Mouse (Mus musculus): ENCODE results near the gene Nmb. TPM values are rescaled to one million over a fixed set of nuclear protein-coding genes. Genes with fewer than 3 reads are reported as not detected.

The Nmb gene
- total and polyA plus RNA-seq, 3 experiments: 4.9 to 9.8 (median 7.5) TPM

DNA sequence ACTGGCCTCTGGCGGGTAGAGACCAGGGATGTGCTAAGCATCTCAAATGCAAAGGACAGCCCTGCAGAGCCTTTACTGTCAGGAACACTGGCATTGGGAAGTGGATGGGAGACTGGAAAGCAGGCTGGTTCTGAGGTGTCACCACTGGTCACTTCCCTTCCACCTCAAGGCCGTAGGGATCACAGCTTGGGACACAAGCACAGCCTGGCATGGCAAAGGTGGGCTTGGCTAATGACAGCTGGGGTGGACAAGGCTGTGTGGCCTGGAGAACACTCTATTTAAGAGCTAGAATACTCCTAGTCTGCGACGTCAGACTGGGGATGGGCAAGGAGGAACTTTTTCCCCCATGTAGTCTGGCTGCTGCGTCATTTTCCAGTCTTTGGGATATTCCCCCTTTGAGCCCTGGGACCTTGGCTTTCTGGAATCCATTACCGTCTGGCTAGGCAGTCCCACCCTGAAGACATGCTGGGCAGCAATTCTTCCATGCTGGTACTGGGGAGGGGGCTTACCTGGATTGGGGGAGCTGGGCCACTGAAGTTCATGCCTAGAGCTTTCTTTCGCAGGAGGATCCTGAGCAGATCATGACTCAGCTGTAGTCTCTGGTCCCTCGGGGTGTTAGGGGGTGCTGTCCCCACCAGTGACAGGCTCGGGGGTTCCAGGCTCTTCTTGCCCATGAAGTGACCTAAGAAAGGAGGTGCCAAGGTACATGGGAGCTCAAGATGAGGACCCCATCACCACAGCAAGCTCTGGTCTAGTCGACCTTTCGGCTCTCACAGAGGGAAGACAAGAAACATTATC is 1.1 kb downstream of the Nmb start:
- intact Hi-C loops (cut with DNase I): loop anchor here (5.0 kb wide), 1 partner anchor 88 kb away; the partner anchor contains the start of gene Zfp592
- Histone ChIP-seq H3K4me1 (ENCODE audit: control insufficient read depth, insufficient read depth, low read length) (peaks cover 2% of the 10 kb centered on the region), H3K36me3 (ENCODE audit: control insufficient read depth, insufficient read depth, low read length) (no peaks in the 10 kb centered on the region), H3K79me2 (replicated peaks; ENCODE audit: control insufficient read depth, insufficient read depth, low read length) (no peaks in the 10 kb centered on the region), H3K27me3 (ENCODE audit: control insufficient read depth, insufficient read depth, low read length) (no peaks in the 10 kb centered on the region), H3K4me3 (no peak overlapping the region), H3K27ac (no peak overlapping the region), H3K9ac (ENCODE audit: low read depth, low read length) (no peak overlapping the region)
- no peak for DNase-seq
- TF ChIP-seq CTCF (IDR thresholded peaks at IDR 0.05) (no peak), EP300 (IDR thresholded peaks at IDR 0.05; ENCODE audit: insufficient read depth, low read depth, low read length) (no peak), POLR2A (IDR thresholded peaks at IDR 0.05; ENCODE audit: insufficient read depth, low read depth, low read length) (no peak)
- 89% methylated on average over 11 of the region's 11 CpGs for WGBS

DNA sequence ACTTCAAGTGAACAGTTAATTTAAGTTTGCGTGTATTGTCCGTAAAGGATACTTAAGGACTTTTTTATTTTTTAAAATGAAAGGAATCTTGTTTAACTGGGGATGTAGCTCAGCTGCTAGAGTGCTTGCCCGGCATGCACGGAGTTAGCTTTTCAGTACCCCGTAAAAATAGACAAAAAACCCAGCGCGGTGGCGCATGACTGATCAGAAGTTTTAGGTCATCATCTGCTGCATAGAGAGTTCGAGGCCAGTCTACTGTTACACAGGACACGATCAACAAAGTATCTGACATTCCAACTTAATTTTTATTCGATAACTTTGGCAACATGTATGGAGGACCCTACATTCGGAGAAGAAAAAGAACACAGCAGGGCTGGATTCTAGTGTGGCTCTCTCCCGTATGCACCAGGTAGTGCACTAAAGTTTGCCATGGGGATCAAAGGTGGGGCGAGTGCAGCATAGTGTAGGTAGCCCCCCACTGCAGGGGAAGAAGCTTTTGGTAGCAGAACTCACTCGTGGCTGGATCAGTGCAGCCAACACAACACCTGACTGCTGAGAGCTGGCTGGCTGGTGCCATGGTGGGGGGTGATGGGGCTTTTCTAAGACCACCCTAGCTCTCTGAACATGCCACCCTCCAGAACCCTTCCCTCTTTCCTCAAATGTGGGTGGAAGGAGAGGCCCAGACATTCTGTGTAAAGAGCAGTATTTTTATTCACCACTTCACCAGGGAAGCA is 3.2 kb downstream of the Nmb start:
- H3K27ac ChIP-seq: peak overlapping the region; percentile 90
- no peaks in the 10 kb centered on the region for H3K27me3 ChIP-seq (ENCODE audit: control insufficient read depth, insufficient read depth, low read length)
- H3K4me3 ChIP-seq: peak overlapping the region; percentile 56
- WGBS: 24% methylated on average over 15 of the region's 15 CpGs
- H3K79me2 ChIP-seq (replicated peaks; ENCODE audit: control insufficient read depth, insufficient read depth, low read length): no peaks in the 10 kb centered on the region
- DNase-seq: no peak
- peaks cover 2% of the 10 kb centered on the region for H3K4me1 ChIP-seq (ENCODE audit: control insufficient read depth, insufficient read depth, low read length)
- intact Hi-C loops (cut with DNase I): loop anchor here (2.0 to 5.0 kb wide), 2 partner anchors 45 to 91 kb away; partner anchors contain the start of genes Sec11a and Zfp592
- peak overlapping the region; percentile 67 for H3K9ac ChIP-seq (ENCODE audit: low read depth, low read length)
- TF ChIP-seq POLR2A (IDR thresholded peaks at IDR 0.05; ENCODE audit: insufficient read depth, low read depth, low read length) (no peak), CTCF (IDR thresholded peaks at IDR 0.05) (no peak), EP300 (IDR thresholded peaks at IDR 0.05; ENCODE audit: insufficient read depth, low read depth, low read length) (no peak)
- H3K36me3 ChIP-seq (ENCODE audit: control insufficient read depth, insufficient read depth, low read length): no peaks in the 10 kb centered on the region

DNA sequence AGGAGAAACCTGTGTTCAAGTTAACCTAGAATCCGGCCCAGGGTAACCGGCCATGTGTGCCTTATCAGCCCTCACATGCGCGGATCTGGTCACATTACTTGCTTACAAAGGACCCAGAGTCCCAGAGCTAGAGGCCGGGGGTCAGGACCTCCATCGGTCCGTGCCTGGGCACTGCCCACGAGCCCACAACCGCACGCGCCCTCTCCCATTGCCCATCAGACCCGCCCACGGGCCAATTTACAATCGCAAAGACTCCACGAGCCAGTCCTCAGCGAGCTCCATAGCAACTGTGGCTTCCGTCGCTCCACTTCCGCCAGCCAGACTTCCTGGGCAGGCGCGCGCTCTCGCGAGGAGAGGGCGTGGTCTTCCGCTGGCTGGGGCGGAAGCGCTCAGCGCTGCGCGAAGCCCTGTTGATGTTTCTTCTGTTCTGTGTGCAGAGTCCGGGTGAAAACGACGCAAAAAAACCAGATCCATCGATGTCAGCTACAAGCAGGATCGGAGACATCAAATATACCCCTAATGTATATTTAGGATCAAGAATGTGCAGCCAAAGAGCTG is 3.9 kb downstream of the Nmb start, which contains the start of gene Wdr73:
Gene Wdr73, minus strand, starts transcription at position 326 of the 558 bp plus-strand sequence.
- DNase-seq: peak; percentile 92 to 94
- peak within 1 kb of the TSS; percentile 90 for H3K27ac ChIP-seq
- no peaks in the 10 kb centered on the region for H3K36me3 ChIP-seq (ENCODE audit: control insufficient read depth, insufficient read depth, low read length)
- H3K79me2 ChIP-seq (replicated peaks; ENCODE audit: control insufficient read depth, insufficient read depth, low read length): no peaks in the 10 kb centered on the region
- H3K4me3 ChIP-seq: peak within 1 kb of the TSS; percentile 56
- WGBS: 1% methylated on average over 36 of the region's 36 CpGs
- H3K4me1 ChIP-seq (ENCODE audit: control insufficient read depth, insufficient read depth, low read length): peaks cover 2% of the 10 kb centered on the region
- no peaks in the 10 kb centered on the region for H3K27me3 ChIP-seq (ENCODE audit: control insufficient read depth, insufficient read depth, low read length)
- peak within 1 kb of the TSS; percentile 67 for H3K9ac ChIP-seq (ENCODE audit: low read depth, low read length)
- TF ChIP-seq EP300 (IDR thresholded peaks at IDR 0.05; ENCODE audit: insufficient read depth, low read depth, low read length) (peak; percentile 74; the same call in 1 of the 2 replicates), POLR2A (IDR thresholded peaks at IDR 0.05; ENCODE audit: insufficient read depth, low read depth, low read length) (peak; percentile 99), CTCF (IDR thresholded peaks at IDR 0.05) (no peak)
- intact Hi-C loops (cut with DNase I): loop anchor here (2.0 to 5.0 kb wide), 2 partner anchors 46 to 91 kb away; partner anchors contain the start of genes Sec11a and Zfp592

DNA sequence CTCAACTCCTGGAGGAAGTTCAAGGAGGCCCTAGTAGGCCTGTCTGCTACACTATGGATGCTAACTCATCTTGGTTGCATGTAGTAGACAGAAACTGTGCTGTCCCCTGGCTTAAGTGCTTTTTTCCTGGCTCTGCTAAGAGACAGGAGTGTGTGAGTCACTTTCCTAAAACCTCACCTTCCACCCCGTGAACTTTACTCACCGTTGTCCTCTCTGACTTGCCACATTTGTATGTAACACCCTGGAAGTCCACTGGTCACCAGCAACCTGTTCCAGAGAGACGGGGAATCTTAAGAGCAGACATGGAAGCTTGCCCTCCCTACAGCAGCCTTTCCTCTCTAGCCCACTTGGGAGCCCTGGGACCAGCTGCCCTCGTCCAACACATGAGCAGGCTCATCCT is 7.2 kb downstream of the Nmb start:
- WGBS: 77% methylated on average over 4 of the region's 4 CpGs
- intact Hi-C loops (cut with DNase I): no loop called here
- no peak for DNase-seq

DNA sequence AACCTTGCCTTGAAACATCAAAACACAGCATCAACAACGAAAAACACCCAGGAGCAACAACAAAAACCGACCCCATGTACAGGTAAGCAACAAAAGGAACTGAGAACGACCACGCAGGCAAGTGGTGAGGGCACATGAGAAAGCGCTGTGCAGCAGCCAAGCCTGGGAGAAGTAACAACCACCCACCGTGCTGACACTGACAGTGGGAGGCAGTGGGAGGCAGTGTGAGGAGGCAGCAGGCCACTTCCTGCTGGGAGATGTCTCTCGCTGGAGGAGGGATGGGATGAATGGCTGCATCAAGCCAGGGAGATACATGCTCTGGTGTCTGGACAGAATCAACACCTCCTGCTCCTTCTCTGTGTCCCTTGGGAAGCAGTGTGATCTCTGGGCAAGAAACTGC is 7.7 kb downstream of the Nmb start:
- TF ChIP-seq EP300 (IDR thresholded peaks at IDR 0.05; ENCODE audit: insufficient read depth, low read depth, low read length): no peak
- no peaks in the 10 kb centered on the region for H3K36me3 ChIP-seq (ENCODE audit: control insufficient read depth, insufficient read depth, low read length)

More for the DNA sequence above, 7.2 kb downstream of the Nmb start:
- Histone ChIP-seq H3K79me2 (replicated peaks; ENCODE audit: control insufficient read depth, insufficient read depth, low read length) (no peaks in the 10 kb centered on the region), H3K27ac (no peak overlapping the region), H3K4me1 (ENCODE audit: control insufficient read depth, insufficient read depth, low read length) (peaks cover 5% of the 10 kb centered on the region), H3K4me3 (no peak overlapping the region), H3K27me3 (ENCODE audit: control insufficient read depth, insufficient read depth, low read length) (no peaks in the 10 kb centered on the region), H3K36me3 (ENCODE audit: control insufficient read depth, insufficient read depth, low read length) (no peaks in the 10 kb centered on the region), H3K9ac (ENCODE audit: low read depth, low read length) (no peak overlapping the region)
- TF ChIP-seq CTCF (IDR thresholded peaks at IDR 0.05) (no peak), EP300 (IDR thresholded peaks at IDR 0.05; ENCODE audit: insufficient read depth, low read depth, low read length) (no peak), POLR2A (IDR thresholded peaks at IDR 0.05; ENCODE audit: insufficient read depth, low read depth, low read length) (no peak)

More for the DNA sequence above, 7.7 kb downstream of the Nmb start:
- Histone ChIP-seq H3K79me2 (replicated peaks; ENCODE audit: control insufficient read depth, insufficient read depth, low read length) (no peaks in the 10 kb centered on the region), H3K27ac (no peak overlapping the region), H3K27me3 (ENCODE audit: control insufficient read depth, insufficient read depth, low read length) (no peaks in the 10 kb centered on the region), H3K4me1 (ENCODE audit: control insufficient read depth, insufficient read depth, low read length) (peaks cover 5% of the 10 kb centered on the region), H3K4me3 (no peak overlapping the region), H3K9ac (ENCODE audit: low read depth, low read length) (no peak overlapping the region)
- WGBS: 74% methylated on average over 7 of the region's 7 CpGs
- DNase-seq: no peak
- intact Hi-C loops (cut with DNase I): no loop called here

Measured in heart, adult 2 months (tissue).